Mouse (Mus musculus): ENCODE measurements around the gene Sgo1.
"Not testable (repeated sequence)": the region's sequence is repeated elsewhere in the genome, so short reads cannot be mapped to it uniquely, and the experiment has no call there.

The Sgo1 gene

GRCm38 (mm10) chr17:53688877-53689802 lies at the start of gene Sgo1:
Sgo1 (minus strand) TSS chr17:53689333.
- DNase-seq (ENCODE audit: low spot score) = peak; percentile 97

GRCm38 (mm10) chr17:53718916-53719315 lies 29.8 kb upstream of the Sgo1 start:
- DNase-seq (ENCODE audit: low spot score) = not testable (repeated sequence)

- no peak for DNase-seq (ENCODE audit: low spot score)
These were observed 29.3 kb upstream of the Sgo1 start for GRCm38 (mm10) chr17:53718474-53718873.

GRCm38 (mm10) chr17:53715161-53715560 lies 26.0 kb upstream of the Sgo1 start:
- not testable (repeated sequence) for DNase-seq (ENCODE audit: low spot score)

GRCm38 (mm10) chr17:53714453-53714852 lies 25.3 kb upstream of the Sgo1 start:
- no peak for DNase-seq (ENCODE audit: low spot score)

GRCm38 (mm10) chr17:53697521-53697920 lies 8.4 kb upstream of the Sgo1 start:
- DNase-seq (ENCODE audit: low spot score) = not testable (repeated sequence)

- peak; percentile 10 for DNase-seq (ENCODE audit: low spot score)
These were observed 4.9 kb upstream of the Sgo1 start for GRCm38 (mm10) chr17:53694039-53694438.

- no peak for DNase-seq (ENCODE audit: low spot score)
These were observed 813 bp upstream of the Sgo1 start for GRCm38 (mm10) chr17:53689946-53690345.

GRCm38 (mm10) chr17:53688321-53688720 lies 812 bp downstream of the Sgo1 start:
- no peak for DNase-seq (ENCODE audit: low spot score)

- no peak for DNase-seq (ENCODE audit: low spot score)
These were observed 10.4 kb downstream of the Sgo1 start for GRCm38 (mm10) chr17:53678716-53679115.

- DNase-seq (ENCODE audit: low spot score) = no peak
These were observed 18.7 kb downstream of the Sgo1 start for GRCm38 (mm10) chr17:53670453-53670852.

- no peak for DNase-seq (ENCODE audit: low spot score)
These were observed 24.3 kb downstream of the Sgo1 start for GRCm38 (mm10) chr17:53664703-53665382.

- no peak for DNase-seq (ENCODE audit: low spot score)
These were observed 24.9 kb downstream of the Sgo1 start for GRCm38 (mm10) chr17:53664267-53664666.

GRCm38 (mm10) chr17:53661056-53661840 lies 27.9 kb downstream of the Sgo1 start:
- no peak for DNase-seq (ENCODE audit: low spot score)

- peak; percentile 6 for DNase-seq (ENCODE audit: low spot score)
These were observed 29.4 kb downstream of the Sgo1 start for GRCm38 (mm10) chr17:53659738-53660137.

- no peak for DNase-seq (ENCODE audit: low spot score)
These were observed 29.9 kb downstream of the Sgo1 start for GRCm38 (mm10) chr17:53659230-53659629.

- DNase-seq (ENCODE audit: low spot score) = no peak
These were observed 30.5 kb downstream of the Sgo1 start for GRCm38 (mm10) chr17:53658668-53659067.

GRCm38 (mm10) chr17:53657391-53657790 lies 31.7 kb downstream of the Sgo1 start:
- not testable (repeated sequence) for DNase-seq (ENCODE audit: low spot score)

- no peak for DNase-seq (ENCODE audit: low spot score)
These were observed 32.7 kb downstream of the Sgo1 start for GRCm38 (mm10) chr17:53656369-53656860.

GRCm38 (mm10) chr17:53655959-53656358 lies 33.2 kb downstream of the Sgo1 start:
- no peak for DNase-seq (ENCODE audit: low spot score)

- DNase-seq (ENCODE audit: low spot score) = peak; percentile 5
These were observed 34.1 kb downstream of the Sgo1 start for GRCm38 (mm10) chr17:53655081-53655480.

GRCm38 (mm10) chr17:53654596-53654995 lies 34.5 kb downstream of the Sgo1 start:
- DNase-seq (ENCODE audit: low spot score) = no peak

Measured in ovary, postnatal 36 days (tissue).